Mouse (Mus musculus): ENCODE data around the gene Tnfrsf13c. TPM values are rescaled to one million over a fixed set of nuclear protein-coding genes. Genes with fewer than 3 reads are reported as not detected.

Tnfrsf13c gene
- polyA plus RNA-seq (2015; fragmentation: Nextera tagmentation; extraction: Ambion mirVana) = 0.66 and 0.90 TPM in 2 replicates

DNA sequence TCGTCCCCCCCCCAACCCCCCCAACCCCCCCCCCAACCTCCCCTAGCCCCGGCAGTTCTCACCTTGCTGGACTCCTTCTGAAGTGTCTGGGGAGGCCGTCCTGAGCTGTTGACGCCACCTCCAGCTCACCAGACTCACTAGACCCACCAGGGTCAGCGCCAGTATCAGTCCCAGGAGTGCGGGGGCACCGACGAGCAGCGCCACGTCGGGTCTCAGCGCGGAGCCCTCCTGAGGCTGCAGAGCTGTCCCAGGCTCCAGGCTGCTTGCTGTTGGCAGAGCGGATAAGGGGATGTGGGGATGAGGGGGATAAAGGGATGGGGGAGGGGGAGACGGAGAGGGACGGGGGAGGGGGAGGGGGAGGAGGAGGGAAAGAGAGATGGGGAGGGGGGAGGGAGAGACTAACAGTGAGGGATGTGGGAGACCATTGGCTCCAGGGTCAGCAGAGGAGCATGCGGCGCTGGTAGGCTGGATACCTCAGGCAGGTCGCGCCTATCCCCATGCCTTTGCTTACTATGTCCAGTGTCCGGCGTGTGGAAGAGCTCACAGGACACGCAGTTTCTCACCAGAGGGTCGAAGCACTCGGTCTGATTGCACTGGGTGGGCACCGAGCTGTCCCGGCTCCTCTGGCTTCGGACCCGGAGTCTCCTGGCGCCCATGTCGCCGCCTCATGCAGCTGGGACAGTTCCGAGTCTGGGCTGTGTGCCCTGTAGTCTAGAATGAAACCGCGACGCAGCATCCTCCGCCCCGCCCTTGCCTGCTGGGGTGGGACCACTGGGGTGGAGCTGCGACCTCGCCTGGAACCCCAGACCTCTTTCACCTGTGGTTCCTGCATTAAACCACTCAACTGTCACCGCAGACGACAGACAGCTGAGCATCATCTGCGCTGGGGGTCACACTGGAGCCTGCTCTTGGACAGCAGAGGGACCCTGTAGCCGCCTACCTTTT is at the start of gene Tnfrsf13c:
Gene Tnfrsf13c, minus strand, starts transcription at position 713 of the 945 bp plus-strand sequence.
- H3K9ac ChIP-seq (replicated peaks) = peak within 1 kb of the TSS; percentile 6; the same call in 1 of the 2 replicates
- peak within 1 kb of the TSS; percentile 34 for H3K4me3 ChIP-seq (replicated peaks)
- ATAC-seq (ENCODE audit: low FRiP score) = peak; percentile 56
- H3K27me3 ChIP-seq (replicated peaks) = peaks cover 20% of the 10 kb centered on the region
- peak within 1 kb of the TSS; percentile 63 for H3K4me2 ChIP-seq
- H3K36me3 ChIP-seq = no peaks in the 10 kb centered on the region
- WGBS = 2% methylated on average over 43 of the region's 44 CpGs
- H3K4me1 ChIP-seq = peaks cover 12% of the 10 kb centered on the region
- no peaks in the 10 kb centered on the region for H3K9me3 ChIP-seq (replicated peaks)
- H3K27ac ChIP-seq (replicated peaks) = no peak within 1 kb of the TSS

- Histone ChIP-seq H3K4me3 (replicated peaks) (no peak overlapping the region), H3K27me3 (replicated peaks) (0 out of 2 replicates have a peak, but pooled peaks cover 7% of the 10 kb centered on the region), H3K4me1 (peaks cover 47% of the 10 kb centered on the region), H3K36me3 (no peaks in the 10 kb centered on the region), H3K9me3 (replicated peaks) (no peaks in the 10 kb centered on the region), H3K27ac (replicated peaks) (no peak overlapping the region), H3K4me2 (no peak overlapping the region), H3K9ac (replicated peaks) (no peak overlapping the region)
- 89% methylated on average over 6 of the region's 6 CpGs for WGBS
- no peak for ATAC-seq (ENCODE audit: low FRiP score)
Observed at GRCm38 (mm10) chr15:82272295-82272694, 48.1 kb upstream of the Tnfrsf13c start.

DNA sequence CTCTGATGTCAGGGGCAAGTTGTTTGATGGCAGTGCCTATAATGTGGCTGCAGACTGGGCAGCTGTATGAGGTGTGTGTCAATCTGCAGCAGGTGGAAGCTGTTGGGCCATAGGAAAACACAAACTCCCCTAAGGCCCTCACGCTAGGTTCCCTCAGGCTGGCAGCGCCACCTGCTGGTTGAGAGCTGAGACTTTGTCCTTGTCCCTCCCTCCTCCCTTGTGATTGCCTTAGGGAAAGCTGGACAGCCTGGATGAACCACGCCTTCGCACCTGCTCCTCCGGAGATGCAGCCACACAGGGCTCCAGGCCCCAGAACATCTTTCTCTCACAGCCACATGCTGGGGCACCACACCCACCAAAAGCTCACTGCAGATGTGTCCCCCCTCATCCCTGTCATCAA is 47.0 kb upstream of the Tnfrsf13c start:
- ATAC-seq (ENCODE audit: low FRiP score) = no peak
- Histone ChIP-seq H3K27me3 (replicated peaks) (0 out of 2 replicates have a peak, but pooled peaks cover 7% of the 10 kb centered on the region), H3K4me1 (peaks cover 37% of the 10 kb centered on the region), H3K4me3 (replicated peaks) (no peak overlapping the region), H3K4me2 (no peak overlapping the region), H3K27ac (replicated peaks) (no peak overlapping the region), H3K36me3 (no peaks in the 10 kb centered on the region), H3K9ac (replicated peaks) (no peak overlapping the region), H3K9me3 (replicated peaks) (no peaks in the 10 kb centered on the region)
- 1% methylated on average over 5 of the region's 5 CpGs for WGBS

DNA sequence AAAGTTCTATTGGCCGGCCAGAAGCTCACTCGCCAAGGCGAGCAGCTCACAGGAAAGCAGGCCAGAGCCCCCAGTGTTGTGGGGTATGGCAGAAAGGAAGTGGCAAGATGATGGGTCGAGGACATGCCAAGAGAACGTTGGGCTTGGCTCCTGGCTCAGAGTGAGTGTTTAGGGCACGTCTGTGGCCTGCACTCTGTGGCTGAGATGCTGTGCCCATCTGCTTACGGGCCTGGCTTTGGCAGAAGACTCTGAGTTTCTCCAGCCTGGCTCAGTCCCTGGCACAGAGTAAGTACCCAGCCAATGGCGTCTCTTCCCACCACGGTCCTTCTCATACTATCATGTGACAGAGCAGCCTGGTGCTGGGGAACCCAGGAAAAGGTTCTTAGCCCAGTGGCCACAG is 44.6 kb upstream of the Tnfrsf13c start:
- whole genome bisulfite sequencing = 85% methylated on average over 9 of the region's 9 CpGs
- Histone ChIP-seq H3K9me3 (replicated peaks) (no peaks in the 10 kb centered on the region), H3K4me2 (no peak overlapping the region), H3K27me3 (replicated peaks) (peaks cover 7% of the 10 kb centered on the region; the same call in 1 of the 2 replicates), H3K4me1 (peaks cover 35% of the 10 kb centered on the region), H3K4me3 (replicated peaks) (no peak overlapping the region), H3K36me3 (no peaks in the 10 kb centered on the region), H3K9ac (replicated peaks) (no peak overlapping the region), H3K27ac (replicated peaks) (peak overlapping the region; percentile 57)
- ATAC-seq (ENCODE audit: low FRiP score) = no peak

GRCm38 (mm10) chr15:82268185-82268584 is 44.0 kb upstream of the Tnfrsf13c start:
- Histone ChIP-seq H3K4me3 (replicated peaks) (no peak overlapping the region), H3K9ac (replicated peaks) (no peak overlapping the region), H3K4me1 (peaks cover 33% of the 10 kb centered on the region), H3K4me2 (no peak overlapping the region), H3K27me3 (replicated peaks) (peaks cover 7% of the 10 kb centered on the region; the same call in 1 of the 2 replicates), H3K9me3 (replicated peaks) (no peaks in the 10 kb centered on the region), H3K36me3 (no peaks in the 10 kb centered on the region), H3K27ac (replicated peaks) (peak overlapping the region; percentile 57)
- WGBS = 11% methylated on average over 3 of the region's 3 CpGs
- no peak for ATAC-seq (ENCODE audit: low FRiP score)

GRCm38 (mm10) chr15:82266356-82266755 is 42.2 kb upstream of the Tnfrsf13c start:
- H3K4me1 ChIP-seq = peaks cover 33% of the 10 kb centered on the region
- no peak overlapping the region for H3K9ac ChIP-seq (replicated peaks)
- WGBS = 12% methylated on average over 6 of the region's 6 CpGs

DNA sequence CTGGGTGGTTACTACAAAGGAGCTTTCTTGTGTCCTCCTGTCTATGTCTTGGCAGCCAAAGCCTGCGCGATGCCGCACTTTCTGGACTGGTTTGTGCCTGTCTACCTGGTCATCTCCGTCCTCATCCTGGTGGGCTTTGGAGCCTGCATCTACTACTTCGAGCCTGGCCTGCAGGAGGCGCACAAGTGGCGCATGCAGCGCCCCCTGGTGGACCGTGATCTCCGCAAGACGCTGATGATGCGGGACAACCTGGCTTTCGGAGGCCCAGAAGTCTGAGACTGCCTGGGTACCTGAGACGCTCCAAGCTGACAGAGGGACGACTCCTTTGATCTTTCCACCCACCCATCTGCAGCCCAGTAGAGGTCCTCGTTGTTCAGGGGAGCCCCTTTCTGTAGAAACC is 35.3 kb upstream of the Tnfrsf13c start:
- 0 out of 2 replicates have a peak, but pooled peaks cover 3% of the 10 kb centered on the region for H3K36me3 ChIP-seq
- no peak overlapping the region for H3K4me2 ChIP-seq
- ATAC-seq (ENCODE audit: low FRiP score) = no peak
- no peak overlapping the region for H3K27ac ChIP-seq (replicated peaks)
- WGBS = 17% methylated on average over 16 of the region's 16 CpGs
- no peak overlapping the region for H3K9ac ChIP-seq (replicated peaks)
- no peaks in the 10 kb centered on the region for H3K9me3 ChIP-seq (replicated peaks)
- no peak overlapping the region for H3K4me3 ChIP-seq (replicated peaks)
- no peaks in the 10 kb centered on the region; the same call in 1 of the 2 replicates for H3K27me3 ChIP-seq (replicated peaks)
- peaks cover 30% of the 10 kb centered on the region for H3K4me1 ChIP-seq

More at GRCm38 (mm10) chr15:82266356-82266755, 42.2 kb upstream of the Tnfrsf13c start:
- Histone ChIP-seq H3K36me3 (no peaks in the 10 kb centered on the region), H3K27ac (replicated peaks) (no peak overlapping the region), H3K4me3 (replicated peaks) (no peak overlapping the region), H3K4me2 (no peak overlapping the region), H3K9me3 (replicated peaks) (no peaks in the 10 kb centered on the region), H3K27me3 (replicated peaks) (no peaks in the 10 kb centered on the region; the same call in 1 of the 2 replicates)
- ATAC-seq (ENCODE audit: low FRiP score) = 0 out of 2 replicates have a peak, but pooled peaks have one; percentile 26

DNA sequence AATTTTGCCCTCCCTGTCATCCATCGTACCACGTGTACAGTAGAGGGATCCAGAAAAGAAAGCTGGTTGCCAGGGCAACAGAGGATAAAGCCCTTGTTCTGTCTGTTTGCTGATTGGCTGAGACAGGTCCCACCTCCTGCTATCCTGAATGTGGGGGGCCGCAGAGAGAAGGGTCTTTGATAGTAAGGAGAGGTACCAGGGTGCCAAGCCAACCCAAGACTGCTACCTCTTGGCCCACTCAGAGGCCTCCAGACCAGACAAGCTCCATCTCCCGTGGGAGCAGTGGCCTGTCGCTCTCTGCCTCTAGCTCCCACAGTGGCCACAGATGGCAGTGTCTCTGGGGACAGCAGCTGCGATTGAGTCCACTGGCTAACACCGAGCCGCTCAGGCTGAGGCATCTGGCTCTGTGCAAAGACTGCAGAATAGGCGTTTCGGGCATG is 31.8 kb upstream of the Tnfrsf13c start:
- Histone ChIP-seq H3K9ac (replicated peaks) (peak overlapping the region; percentile 61), H3K4me3 (replicated peaks) (peak overlapping the region; percentile 50), H3K4me2 (peak overlapping the region; percentile 67), H3K9me3 (replicated peaks) (no peaks in the 10 kb centered on the region), H3K36me3 (0 out of 2 replicates have a peak, but pooled peaks cover 3% of the 10 kb centered on the region), H3K27me3 (replicated peaks) (no peaks in the 10 kb centered on the region), H3K27ac (replicated peaks) (peak overlapping the region; percentile 84), H3K4me1 (peaks cover 28% of the 10 kb centered on the region)
- peak; percentile 95 for ATAC-seq (ENCODE audit: low FRiP score)
- WGBS = 4% methylated on average over 10 of the region's 10 CpGs

DNA sequence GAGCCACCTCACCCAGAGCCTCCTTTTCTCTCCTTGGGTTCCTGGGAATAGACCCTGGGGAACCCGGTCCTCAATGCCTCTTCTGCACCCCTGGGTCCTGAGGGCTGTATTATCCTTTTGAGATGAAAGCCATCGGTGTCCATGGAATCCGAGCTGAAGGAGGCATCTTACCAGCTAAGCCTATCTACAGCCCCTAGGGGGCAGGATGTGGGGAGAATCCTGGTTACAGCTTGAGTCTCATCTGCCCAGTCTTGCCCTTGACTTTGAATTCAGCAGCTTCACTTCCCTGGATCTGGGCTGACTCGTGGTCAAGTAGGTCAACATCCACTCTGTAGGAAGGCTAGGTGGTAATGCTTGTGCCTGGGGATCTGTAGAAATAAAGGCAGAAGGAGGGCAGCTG is 31.1 kb upstream of the Tnfrsf13c start:
- ATAC-seq (ENCODE audit: low FRiP score) = no peak

GRCm38 (mm10) chr15:82252097-82252496 is 27.9 kb upstream of the Tnfrsf13c start, which contains the start of gene 1500009C09Rik:
Gene 1500009C09Rik (plus strand): TSS chr15:82252397.
- Histone ChIP-seq H3K27ac (replicated peaks) (no peak within 1 kb of the TSS), H3K27me3 (replicated peaks) (no peaks in the 10 kb centered on the region), H3K9me3 (replicated peaks) (no peaks in the 10 kb centered on the region), H3K4me2 (no peak within 1 kb of the TSS), H3K36me3 (no peaks in the 10 kb centered on the region), H3K4me3 (replicated peaks) (no peak within 1 kb of the TSS), H3K9ac (replicated peaks) (no peak within 1 kb of the TSS), H3K4me1 (peaks cover 23% of the 10 kb centered on the region)
- ATAC-seq (ENCODE audit: low FRiP score) = no peak
- 91% methylated on average over 6 of the region's 6 CpGs for WGBS

More for the DNA sequence above, 31.1 kb upstream of the Tnfrsf13c start:
- Histone ChIP-seq H3K27ac (replicated peaks) (peak overlapping the region; percentile 84), H3K27me3 (replicated peaks) (no peaks in the 10 kb centered on the region), H3K4me2 (peak overlapping the region; percentile 67), H3K9me3 (replicated peaks) (no peaks in the 10 kb centered on the region), H3K4me3 (replicated peaks) (peak overlapping the region; percentile 50; the same call in 1 of the 2 replicates), H3K4me1 (peaks cover 28% of the 10 kb centered on the region), H3K9ac (replicated peaks) (no peak overlapping the region), H3K36me3 (0 out of 2 replicates have a peak, but pooled peaks cover 3% of the 10 kb centered on the region)
- 30% methylated on average over 4 of the region's 4 CpGs for WGBS

DNA sequence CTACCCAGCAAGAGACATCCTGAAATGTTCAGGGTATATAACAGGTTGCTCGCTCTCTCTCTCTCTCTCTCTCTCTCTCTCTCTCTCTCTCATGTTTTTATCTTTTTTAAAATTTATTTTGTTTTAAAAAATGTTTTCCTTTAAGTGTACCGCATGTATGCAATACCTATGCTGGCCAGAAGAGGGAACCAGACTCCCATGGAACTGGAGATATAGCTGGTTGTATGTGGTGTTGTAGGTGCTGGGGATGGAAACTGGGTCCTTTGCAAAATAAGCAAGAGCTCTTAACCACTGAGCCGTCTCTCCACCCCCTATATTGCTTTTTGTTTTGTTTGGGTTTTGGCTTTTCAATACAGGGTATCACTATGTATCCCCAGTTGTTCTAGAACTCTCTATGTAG is 27.4 kb upstream of the Tnfrsf13c start:
- 92% methylated on average over 3 of the region's 3 CpGs for WGBS
- Histone ChIP-seq H3K4me2 (no peak overlapping the region), H3K9me3 (replicated peaks) (no peaks in the 10 kb centered on the region), H3K9ac (replicated peaks) (no peak overlapping the region), H3K4me1 (peaks cover 18% of the 10 kb centered on the region), H3K36me3 (no peaks in the 10 kb centered on the region), H3K27me3 (replicated peaks) (no peaks in the 10 kb centered on the region), H3K4me3 (replicated peaks) (no peak overlapping the region), H3K27ac (replicated peaks) (no peak overlapping the region)
- no peak for ATAC-seq (ENCODE audit: low FRiP score)

Measured in neural tube, embryonic 15.5 days (tissue).